20 mouse cellular contexts compared by ENCODE assay signal in the genomic region with DNA sequence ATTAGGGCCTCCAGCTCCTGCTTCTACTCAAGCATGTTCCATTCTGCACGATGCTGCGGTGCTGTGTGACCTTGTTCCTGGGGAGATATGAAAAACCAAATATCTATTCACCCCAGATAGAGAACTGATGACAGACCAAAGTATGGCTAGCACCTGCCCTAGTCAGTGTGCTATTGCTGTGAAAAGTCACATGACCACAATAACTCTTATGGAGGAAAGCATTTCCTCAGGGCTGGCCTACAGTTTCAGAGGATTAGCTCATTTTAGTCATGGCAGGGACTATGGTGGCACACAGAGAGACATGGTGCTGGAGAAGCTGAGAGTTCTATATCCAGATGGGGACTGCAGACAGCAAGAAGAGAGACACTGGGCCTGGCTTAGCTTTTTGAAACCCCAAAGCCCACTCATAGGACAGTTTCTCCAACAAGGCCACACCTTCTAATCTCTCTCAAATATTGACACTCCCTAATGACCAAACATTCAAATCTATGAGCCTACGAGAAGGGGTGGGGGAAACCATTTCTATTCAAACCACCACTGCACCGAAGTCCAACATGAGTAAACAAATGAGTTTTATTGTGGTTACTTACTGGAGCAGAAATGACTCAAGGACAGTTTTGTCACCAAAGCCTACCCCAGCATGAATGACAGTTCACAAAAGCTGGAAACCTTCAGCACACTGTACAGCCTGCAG.
DNase-seq lines count a peak whose midpoint lies in the region; ATAC-seq and TF ChIP-seq lines count a peak whose summit lies in the region.
"Had no signal": no experiment of that assay in that cellular context is flagged by ENCODE, and none has a peak within 500 bp of the region (broad histone marks: within the 10 kb centered on the region; RNA-seq: fewer than 3 reads in every experiment).

No protein-coding gene starts in this region.

- no peak overlapping the region for H3K9ac ChIP-seq in CH12.LX (ENCODE audit: insufficient read depth, low read depth)
- H3K9ac ChIP-seq in intestine, embryonic 15.5 days = no peak overlapping the region
- no peak overlapping the region for H3K9ac ChIP-seq in stomach, postnatal 0 days (ENCODE audit: low read length)
- H3K9ac ChIP-seq: embryonic facial prominence, embryonic 12.5 days; forebrain, embryonic 15.5 days; heart, embryonic 13.5 days; hindbrain, embryonic 12.5 days had no signal

- peak; percentile 78 for ATAC-seq in intestine, embryonic 15.5 days
- peak; percentile 89 for ATAC-seq in stomach, postnatal 0 days (ENCODE audit: low FRiP score, low TSS enrichment)
- ATAC-seq: forebrain, embryonic 15.5 days; hindbrain, embryonic 16.5 days had no signal

- H3K4me1 ChIP-seq in CH12.LX (ENCODE audit: control insufficient read depth in 1 of 2, insufficient read depth in 2 of 2) = peaks cover 2 to 11% of the 10 kb centered on the region in 2 experiments; a peak in 3 of 4 replicates
- H3K4me1 ChIP-seq in intestine, embryonic 15.5 days (replicated peaks) = 0 out of 2 replicates have a peak, but pooled peaks cover 4% of the 10 kb centered on the region
- no peaks in the 10 kb centered on the region for H3K4me1 ChIP-seq in stomach, postnatal 0 days (replicated peaks; ENCODE audit: control insufficient read depth, insufficient read depth)
- H3K4me1 ChIP-seq: forebrain, embryonic 15.5 days had no signal

- no peaks in the 10 kb centered on the region for H3K36me3 ChIP-seq in CH12.LX (replicated peaks in 1 of 2; ENCODE audit: control insufficient read depth in 1 of 2, insufficient read depth in 1 of 2, low read length in 1 of 2)
- H3K36me3 ChIP-seq in intestine, embryonic 15.5 days = no peaks in the 10 kb centered on the region
- no peaks in the 10 kb centered on the region for H3K36me3 ChIP-seq in stomach, postnatal 0 days (ENCODE audit: control insufficient read depth, insufficient read depth, low read length)
- H3K36me3 ChIP-seq: embryonic facial prominence, embryonic 12.5 days; forebrain, embryonic 15.5 days; G1E; heart, embryonic 13.5 days; hindbrain, embryonic 12.5 days had no signal

- H3K9me3 ChIP-seq in CH12.LX (replicated peaks; ENCODE audit: low read length) = peaks cover 4% of the 10 kb centered on the region
- H3K9me3 ChIP-seq in intestine, embryonic 15.5 days = no peaks in the 10 kb centered on the region
- H3K9me3 ChIP-seq in stomach, postnatal 0 days (ENCODE audit: control insufficient read depth, low read length) = no peaks in the 10 kb centered on the region
- H3K9me3 ChIP-seq: embryonic facial prominence, embryonic 12.5 days; forebrain, embryonic 15.5 days; G1E; heart, embryonic 13.5 days; hindbrain, embryonic 12.5 days had no signal

- in situ Hi-C loops in CH12.LX (cut with MboI; ENCODE audit: low pct_ligation_motif_present, low pct_unique_long_range_greater_than_20kb, low sequenced_read_pairs) = no loop called here

- TF ChIP-seq RAD21 in CH12.LX (IDR thresholded peaks at IDR 0.05; ENCODE audit: low read depth, low read length) = no peak

- H3K27me3 ChIP-seq in CH12.LX (replicated peaks) = peaks cover 15% of the 10 kb centered on the region
- no peaks in the 10 kb centered on the region for H3K27me3 ChIP-seq in intestine, embryonic 15.5 days (replicated peaks)
- H3K27me3 ChIP-seq in stomach, postnatal 0 days (ENCODE audit: control insufficient read depth, insufficient read depth, low read length) = no peaks in the 10 kb centered on the region
- H3K27me3 ChIP-seq: embryonic facial prominence, embryonic 12.5 days; forebrain, embryonic 15.5 days; hindbrain, embryonic 12.5 days had no signal

- DNase-seq in CH12.LX (ENCODE audit: extremely low read depth) = peak; percentile 50
- peak; percentile 49 for DNase-seq in retina, postnatal 1 day
- peak; percentile 42 for DNase-seq in stomach, postnatal 0 days (ENCODE audit: low spot score)
- DNase-seq in lung, postnatal 25 days (ENCODE audit: low spot score) = no peak
- DNase-seq in ovary, postnatal 36 days (ENCODE audit: low spot score) = no peak
- no peak for DNase-seq in heart, adult 8-10 months (ENCODE audit: low spot score)
- DNase-seq: adrenal gland, postnatal 10 days; cerebellum, adult 11 months; cerebellum, adult 8-10 months; cerebellum, postnatal 14 days; gastrocnemius, postnatal 14 days; heart, adult 2 months; heart, postnatal 4 days had no signal

- dilution Hi-C loops in CH12.LX (cut with MboI; ENCODE audit: extremely low pct_ligation_motif_present, extremely low pct_unique_long_range_greater_than_20kb, low sequenced_read_pairs) = no loop called here

- H3K79me2 ChIP-seq in CH12.LX (replicated peaks; ENCODE audit: control insufficient read depth, extremely low read depth, insufficient read depth, poor library complexity, severe bottlenecking) = no peaks in the 10 kb centered on the region

- no peak overlapping the region for H3K4me2 ChIP-seq in CH12.LX (ENCODE audit: insufficient read depth, low read depth, poor library complexity, severe bottlenecking)
- H3K4me2 ChIP-seq in intestine, embryonic 15.5 days (replicated peaks) = no peak overlapping the region
- H3K4me2 ChIP-seq in stomach, postnatal 0 days (replicated peaks; ENCODE audit: low read depth) = no peak overlapping the region
- H3K4me2 ChIP-seq: embryonic facial prominence, embryonic 12.5 days; forebrain, embryonic 15.5 days; heart, embryonic 13.5 days; hindbrain, embryonic 12.5 days had no signal

- no peak overlapping the region for H3K4me3 ChIP-seq in CH12.LX (replicated peaks in 1 of 3; ENCODE audit: low read depth in 2 of 3, low read length in 2 of 3, poor library complexity in 1 of 3)
- H3K4me3 ChIP-seq in intestine, embryonic 15.5 days (replicated peaks) = no peak overlapping the region
- H3K4me3 ChIP-seq in stomach, postnatal 0 days (ENCODE audit: low read depth, low read length) = no peak overlapping the region
- H3K4me3 ChIP-seq: embryonic facial prominence, embryonic 12.5 days; forebrain, embryonic 15.5 days; heart, adult 2 months; heart, embryonic 13.5 days; hindbrain, embryonic 12.5 days had no signal

- no peak for TF ChIP-seq POLR2A in CH12.LX (IDR thresholded peaks at IDR 0.05; ENCODE audit: low read depth, low read length)

- no peak for TF ChIP-seq EP300 in CH12.LX (IDR thresholded peaks at IDR 0.05; ENCODE audit: low read length)
- no peak for TF ChIP-seq EP300 in stomach, postnatal 0 days (optimal IDR thresholded peaks at IDR 0.05)

- TF ChIP-seq CTCF in CH12.LX (conservative IDR thresholded peaks at IDR 0.05 in 1 of 2, IDR thresholded peaks at IDR 0.05 in 1 of 2; ENCODE audit: low read depth in 2 of 2, low read length in 2 of 2) = no peak
- TF ChIP-seq CTCF in stomach, postnatal 0 days (IDR thresholded peaks at IDR 0.05; ENCODE audit: low read depth) = no peak

- H3K27ac ChIP-seq in CH12.LX (ENCODE audit: insufficient read depth, low read depth) = no peak overlapping the region
- no peak overlapping the region for H3K27ac ChIP-seq in intestine, embryonic 15.5 days
- H3K27ac ChIP-seq in stomach, postnatal 0 days (replicated peaks) = 0 out of 2 replicates have a peak overlapping the region, but pooled peaks have one; percentile 20
- H3K27ac ChIP-seq: embryonic facial prominence, embryonic 12.5 days; forebrain, embryonic 15.5 days; heart, adult 2 months; heart, embryonic 13.5 days; hindbrain, embryonic 12.5 days had no signal

- 62% methylated on average over 4 of the region's 4 CpGs for WGBS in intestine, embryonic 15.5 days
- WGBS in stomach, postnatal 0 days = 62% methylated on average over 4 of the region's 4 CpGs

TF ChIP-seq in CH12.LX, 34 proteins besides CTCF, POLR2A, EP300 and RAD21:
- no peak for TF ChIP-seq USF2 (conservative IDR thresholded peaks at IDR 0.05; ENCODE audit: low read depth, low read length)
- TF ChIP-seq SIN3A (IDR thresholded peaks at IDR 0.05; ENCODE audit: low read length) = no peak
- TF ChIP-seq JUN (IDR thresholded peaks at IDR 0.05; ENCODE audit: insufficient read depth, low read depth, low read length) = 0 out of 2 replicates have a peak, but pooled peaks have one; percentile 11
- TF ChIP-seq RCOR1 (conservative IDR thresholded peaks at IDR 0.05; ENCODE audit: low read depth, low read length) = no peak
- no peak for TF ChIP-seq E2F4 (IDR thresholded peaks at IDR 0.05; ENCODE audit: insufficient replicate concordance, low read depth, low read length)
- no peak for TF ChIP-seq POLR2AphosphoS2 (IDR thresholded peaks at IDR 0.05; ENCODE audit: low read depth, low read length)
- no peak for TF ChIP-seq NRF1 (IDR thresholded peaks at IDR 0.05; ENCODE audit: low read depth, low read length)
- no peak for TF ChIP-seq MAZ (IDR thresholded peaks at IDR 0.05; ENCODE audit: low read depth, low read length)

Comparison
In these comparisons a context has a peak if more than half of its experiments do, and no peak if none do; other contexts are left out.
1. DNase-seq: peak in CH12.LX (single experiment), retina, postnatal 1 day (single experiment) and stomach, postnatal 0 days (single experiment); none in lung, postnatal 25 days (single experiment), ovary, postnatal 36 days (single experiment) and heart, adult 8-10 months (single experiment).